Mouse (Mus musculus) liver, embryonic 14.5 days (tissue): Measurements from ENCODE around the gene Cap1. TPM values are rescaled to one million over a fixed set of nuclear protein-coding genes. Genes with fewer than 3 reads are reported as not detected.
A peak's percentile ranks its signal among the peaks of the same experiment; 100 is the strongest.

ENCODE experiments used
- ATAC-seq: fragments of 200-750 bp; cut with Nextera tagmentation; 2 replicates; pipeline ENCODE4 v1.8.0; 2017; ENCODE audit warnings: moderate number of reproducible peaks, mild to moderate bottlenecking, moderate library complexity; ENCODE audit not compliant: insufficient read depth
- DNase-seq, 3 experiments: peaks; one replicate each; pipeline ENCODE4 v3.0.0-alpha.2; 2012 to 2013; ENCODE audit warnings: low read depth in 3 of 3, low spot score in 3 of 3
- H3K27ac ChIP-seq: fragments of 300-500 bp; sonication (generic); 2 replicates; pipeline ENCODE4 v1.5.1; 2014; ENCODE audit warnings: moderate library complexity, mild to moderate bottlenecking, control low read depth, inconsistent platforms
- H3K27me3 ChIP-seq: fragments of 300-500 bp; sonication (generic); 2 replicates; pipeline ENCODE4 v1.6.1; 2014; ENCODE audit warnings: mild to moderate bottlenecking, low read length, moderate library complexity; ENCODE audit not compliant: control insufficient read depth, insufficient read depth
- H3K36me3 ChIP-seq: fragments of 300-500 bp; sonication (generic); replicated peaks from 2 replicates; pipeline ENCODE4 v1.6.1; 2014; ENCODE audit warnings: low read depth; ENCODE audit not compliant: control insufficient read depth, insufficient read depth
- H3K4me1 ChIP-seq, 2 experiments: fragments of 200-500 bp in 1 of 2; fragments of 300-500 bp in 1 of 2; sonication (generic) in 1 of 2; replicated peaks; 2 replicates each; pipeline ENCODE4 v1.6.1; 2012 to 2014; ENCODE audit warnings: antibody characterized with exemption in 1 of 2, inconsistent platforms in 1 of 2, low read length in 1 of 2; ENCODE audit not compliant: control insufficient read depth in 2 of 2, insufficient read depth in 2 of 2
- H3K4me2 ChIP-seq: fragments of 300-500 bp; sonication (generic); 2 replicates; pipeline ENCODE4 v1.6.1; 2014; ENCODE audit warnings: low read depth, mild to moderate bottlenecking, control low read depth, moderate library complexity
- H3K4me3 ChIP-seq, 2 experiments: fragments of 200-500 bp in 1 of 2; fragments of 300-500 bp in 1 of 2; sonication (generic) in 1 of 2; 2 replicates each; pipeline ENCODE4 v1.5.1; 2012 to 2014; ENCODE audit warnings: low read depth in 2 of 2, low read length in 2 of 2, mild to moderate bottlenecking in 2 of 2, control low read depth in 1 of 2, inconsistent platforms in 1 of 2, moderate library complexity in 1 of 2; ENCODE audit not compliant: insufficient read depth in 1 of 2
- H3K9ac ChIP-seq: fragments of 300-500 bp; sonication (generic); replicated peaks from 2 replicates; pipeline ENCODE4 v1.6.1; 2014; ENCODE audit warnings: mild to moderate bottlenecking, control low read depth, moderate library complexity
- H3K9me3 ChIP-seq: fragments of 300-500 bp; sonication (generic); 2 replicates; pipeline ENCODE4 v1.6.1; 2016; ENCODE audit warnings: low read length, mixed read lengths; ENCODE audit not compliant: control insufficient read depth
- CTCF ChIP-seq: IDR thresholded peaks from 2 replicates; pipeline ENCODE4 v1.5.1; 2016; ENCODE audit warnings: antibody characterized with exemption, low read depth, control low read depth
- EP300 ChIP-seq: IDR thresholded peaks from 2 replicates; pipeline ENCODE4 v1.6.1; 2016; ENCODE audit warnings: antibody characterized with exemption, low read depth
- WGBS: fragments of 180-500 bp; shearing (Covaris S2); extraction: QIAGEN DNeasy Blood & Tissue Kit; methylation state at CpG from one replicate; pipeline ENCODE4 v1.1.7; 2014; ENCODE audit not compliant: insufficient replicate concordance; 5-methylcytosine and 5-hydroxymethylcytosine counted together
- polyA plus RNA-seq, 2 experiments: library from polyadenylated mRNA; depleted of rRNA in 1 of 2; stranded (reverse) in 1 of 2; unstranded in 1 of 2; fragments of >200 nt; fragmentation: Nextera tagmentation in 1 of 2; extraction: Ambion mirVana in 1 of 2; gene quantifications; 2 replicates each; pipeline versions ENCODE4 v1.2.1 to v1.2.3; 2012 to 2014

The Cap1 gene
- polyA plus RNA-seq, 2 experiments, result 26.8 to 28.3 TPM

DNA sequence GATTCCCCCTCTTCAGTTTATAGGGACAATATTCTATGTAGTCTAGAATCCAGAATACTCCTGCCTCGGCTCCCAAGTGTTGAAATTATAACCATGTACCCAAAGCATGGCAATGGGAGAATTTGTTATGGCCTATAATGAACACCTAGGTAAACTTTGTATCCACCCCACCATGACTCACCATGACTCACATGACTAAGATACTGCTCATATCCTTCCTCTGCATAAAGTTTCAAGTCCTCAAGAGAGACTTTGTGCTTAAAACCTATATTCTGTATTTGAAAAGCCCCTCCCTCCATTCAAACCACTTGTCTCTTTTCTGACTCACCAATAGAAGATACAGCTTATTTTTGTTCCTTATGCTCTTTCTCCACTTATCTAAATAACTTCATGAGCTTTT is 17.8 kb downstream of the Cap1 start:
- no peak overlapping the region for H3K4me2 ChIP-seq
- no peaks in the 10 kb centered on the region for H3K9me3 ChIP-seq
- no peak overlapping the region for H3K27ac ChIP-seq
- 57% methylated on average over 1 of the region's 1 CpGs for WGBS
- peaks cover 56% of the 10 kb centered on the region for H3K36me3 ChIP-seq
- no peak for DNase-seq
- TF ChIP-seq EP300 (no peak), CTCF (no peak)
- H3K27me3 ChIP-seq, result no peaks in the 10 kb centered on the region
- peaks cover 6 to 9% of the 10 kb centered on the region in 2 experiments for H3K4me1 ChIP-seq
- no peak for ATAC-seq
- H3K9ac ChIP-seq, result no peak overlapping the region
- no peak overlapping the region for H3K4me3 ChIP-seq

GRCm38 (mm10) chr4:122861836-122862235 is 24.0 kb downstream of the Cap1 start:
- Histone ChIP-seq H3K4me2 (no peak overlapping the region), H3K4me3 (no peak overlapping the region), H3K9me3 (no peaks in the 10 kb centered on the region), H3K4me1 (no peaks in the 10 kb centered on the region), H3K27me3 (no peaks in the 10 kb centered on the region), H3K27ac (no peak overlapping the region), H3K9ac (no peak overlapping the region), H3K36me3 (peaks cover 52% of the 10 kb centered on the region)
- ATAC-seq (no peak), DNase-seq (no peak)
- WGBS, result 83% methylated on average over 4 of the region's 4 CpGs
- TF ChIP-seq CTCF (no peak), EP300 (no peak)

GRCm38 (mm10) chr4:122859096-122859674 is 26.7 kb downstream of the Cap1 start:
- no peak for ATAC-seq
- H3K9ac ChIP-seq, result no peak overlapping the region
- H3K4me3 ChIP-seq, result no peak overlapping the region
- H3K9me3 ChIP-seq, result no peaks in the 10 kb centered on the region
- 50% methylated on average over 6 of the region's 6 CpGs for WGBS
- H3K4me2 ChIP-seq, result no peak overlapping the region
- no peaks in the 10 kb centered on the region; a peak in 1 of 4 replicates for H3K4me1 ChIP-seq
- no peak overlapping the region for H3K27ac ChIP-seq
- no peaks in the 10 kb centered on the region for H3K27me3 ChIP-seq
- H3K36me3 ChIP-seq, result peaks cover 29% of the 10 kb centered on the region
- TF ChIP-seq CTCF (no peak), EP300 (no peak)
- DNase-seq, result no peak

- no peak overlapping the region for H3K4me3 ChIP-seq
- ATAC-seq, result no peak
Measured at GRCm38 (mm10) chr4:122857909-122858308, 27.9 kb downstream of the Cap1 start.

DNA sequence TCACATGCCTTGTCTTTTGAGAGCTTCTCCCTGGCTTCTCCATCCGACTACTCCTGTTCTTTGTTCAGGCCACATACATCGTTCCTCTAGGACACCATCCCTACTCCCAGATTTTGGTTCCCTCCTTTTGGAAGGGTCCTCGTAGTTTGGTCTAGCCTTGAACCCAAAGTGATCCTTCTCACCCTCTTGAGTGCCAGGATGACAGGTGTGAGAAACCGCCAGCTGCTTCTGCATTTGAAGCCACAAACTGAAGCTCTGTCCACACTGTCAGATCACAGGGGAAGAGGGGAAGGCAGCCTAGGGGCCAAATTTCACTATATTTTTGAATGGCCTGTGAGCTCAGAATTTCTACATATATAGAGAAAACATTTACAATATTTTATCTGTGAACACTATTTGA is 31.1 kb downstream of the Cap1 start:
- Histone ChIP-seq H3K4me2 (no peak overlapping the region), H3K9me3 (no peaks in the 10 kb centered on the region), H3K4me1 (no peaks in the 10 kb centered on the region; a peak in 1 of 4 replicates), H3K36me3 (peaks cover 7% of the 10 kb centered on the region), H3K4me3 (no peak overlapping the region), H3K9ac (no peak overlapping the region), H3K27me3 (no peaks in the 10 kb centered on the region), H3K27ac (no peak overlapping the region)
- ATAC-seq, result no peak
- TF ChIP-seq CTCF (no peak), EP300 (no peak)
- WGBS, result 77% methylated on average over 4 of the region's 4 CpGs
- no peak for DNase-seq

More at GRCm38 (mm10) chr4:122857909-122858308, 27.9 kb downstream of the Cap1 start:
- no peak for DNase-seq
- H3K36me3 ChIP-seq, result peaks cover 23% of the 10 kb centered on the region
- H3K27ac ChIP-seq, result no peak overlapping the region
- H3K4me1 ChIP-seq, result no peaks in the 10 kb centered on the region; a peak in 1 of 4 replicates
- H3K27me3 ChIP-seq, result no peaks in the 10 kb centered on the region
- no peak overlapping the region for H3K9ac ChIP-seq
- WGBS, result 43% methylated on average over 2 of the region's 2 CpGs
- H3K9me3 ChIP-seq, result no peaks in the 10 kb centered on the region
- TF ChIP-seq CTCF (peak; percentile 36; the same call in 1 of the 2 replicates), EP300 (no peak)
- no peak overlapping the region for H3K4me2 ChIP-seq
